Mouse (Mus musculus): ENCODE data around the gene Fbxo10.

GRCm38 (mm10) chr4:45046679-45047078 lies 37.7 kb downstream of the Fbxo10 start:
- TF ChIP-seq CTCF (IDR thresholded peaks at IDR 0.05; ENCODE audit: low read depth, low read length) (no peak), POLR2A (IDR thresholded peaks at IDR 0.05; ENCODE audit: extremely low read depth, insufficient read depth, low read length) (no peak)

Measured in liver, adult 2 months (tissue).